Mouse (Mus musculus) liver, embryonic 14.5 days (tissue): ENCODE results near the gene Unc13d.

Experiments used
- CTCF ChIP-seq: IDR thresholded peaks from 2 replicates; pipeline ENCODE4 v1.5.1; 2016; ENCODE audit warnings: antibody characterized with exemption, low read depth, control low read depth
- EP300 ChIP-seq: IDR thresholded peaks from 2 replicates; pipeline ENCODE4 v1.6.1; 2016; ENCODE audit warnings: antibody characterized with exemption, low read depth

DNA sequence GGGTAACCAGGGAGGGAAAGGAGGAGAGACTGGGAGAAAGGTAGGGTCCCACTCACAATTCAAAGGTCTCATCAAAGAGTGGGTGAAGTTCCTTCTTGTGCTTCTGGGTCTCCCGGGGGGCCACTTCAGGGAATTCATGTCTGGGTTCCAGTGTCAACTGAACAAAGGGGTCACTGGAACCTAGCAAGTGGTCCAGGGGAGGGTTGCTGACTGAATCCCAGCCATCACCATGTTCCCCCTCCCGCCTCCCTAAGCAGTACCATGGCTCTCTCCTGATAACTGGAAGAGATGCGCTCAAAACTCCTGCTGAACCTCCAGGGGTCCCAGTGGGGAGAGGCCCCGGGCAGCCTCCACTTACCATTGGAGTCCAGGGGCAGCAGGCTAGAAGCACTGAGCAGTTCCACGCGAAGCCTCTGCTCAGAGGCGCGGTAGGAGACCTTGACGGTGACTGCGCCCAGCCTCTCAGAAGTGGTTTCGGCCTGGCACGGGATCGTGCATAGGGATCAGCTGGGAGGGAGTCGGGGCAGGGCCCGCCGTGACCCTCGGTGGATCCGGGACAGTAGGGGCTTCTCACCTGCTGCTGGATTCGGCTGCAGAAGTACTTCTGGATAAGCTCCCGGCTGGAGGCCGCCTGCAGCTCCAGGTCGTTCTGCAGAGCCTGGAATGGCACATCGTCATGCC lies 13.4 kb downstream of the Unc13d start:
- TF ChIP-seq EP300 (no peak), CTCF (no peak)
